Mouse (Mus musculus) kidney, adult 2 months (tissue): ENCODE measurements around the gene Kcnk6. TPM values are rescaled to one million over a fixed set of nuclear protein-coding genes. Genes with fewer than 3 reads are reported as not detected.

ENCODE experiments used
- DNase-seq: peaks from one replicate; pipeline ENCODE4 v3.0.0; 2021
- H3K27ac ChIP-seq: fragments of 200-500 bp; 2 replicates; pipeline ENCODE4 v1.5.1; 2012; ENCODE audit warnings: low read depth, low read length, control low read depth, inconsistent platforms; ENCODE audit not compliant: insufficient read depth
- H3K27me3 ChIP-seq: fragments of 200-500 bp; replicated peaks from 2 replicates; pipeline ENCODE4 v1.6.1; 2012; ENCODE audit warnings: mild to moderate bottlenecking, moderate library complexity, low read length, inconsistent platforms; ENCODE audit not compliant: control insufficient read depth, insufficient read depth
- H3K36me3 ChIP-seq: fragments of 200-500 bp; 2 replicates; pipeline ENCODE4 v1.6.1; 2012; ENCODE audit warnings: mild to moderate bottlenecking, moderate library complexity, low read length, inconsistent platforms; ENCODE audit not compliant: control insufficient read depth, insufficient read depth
- H3K4me1 ChIP-seq: fragments of 200-500 bp; 2 replicates; pipeline ENCODE4 v1.6.1; 2011; ENCODE audit warnings: low read length; ENCODE audit not compliant: control insufficient read depth, insufficient read depth
- H3K4me3 ChIP-seq: fragments of 200-500 bp; 2 replicates; pipeline ENCODE4 v1.5.1; 2011; ENCODE audit warnings: mild to moderate bottlenecking, low read depth, low read length, control low read depth; ENCODE audit not compliant: insufficient read depth
- CTCF ChIP-seq: fragments of 200-500 bp; conservative IDR thresholded peaks from 2 replicates; pipeline ENCODE4 v1.5.1; 2011; ENCODE audit warnings: low read depth, mild to moderate bottlenecking, control low read depth, low read length, moderate library complexity, mixed read lengths; ENCODE audit not compliant: insufficient read depth, insufficient read length
- POLR2A ChIP-seq: fragments of 200-500 bp; IDR thresholded peaks from one replicate; pipeline ENCODE4 v1.6.1; 2011; ENCODE audit warnings: low read depth, low read length, control low read depth
- WGBS: fragments of 180-500 bp; shearing (Covaris S2); methylation state at CpG from one replicate; pipeline ENCODE4 v1.1.7; 2018; 5-methylcytosine and 5-hydroxymethylcytosine counted together
- polyA plus RNA-seq: library from polyadenylated mRNA; depleted of rRNA; stranded (reverse); fragments of >200 nt; gene quantifications from 2 replicates; pipeline ENCODE4 v1.2.3, GENCODE M21; 2012; rRNA removed

Gene Kcnk6
- polyA plus RNA-seq, 1 experiment: 5.6 TPM

- peak overlapping the region; percentile 94 for H3K4me3 ChIP-seq
- TF ChIP-seq CTCF: no peak
- TF ChIP-seq POLR2A: no peak
- no peaks in the 10 kb centered on the region for H3K27me3 ChIP-seq
- H3K27ac ChIP-seq: no peak overlapping the region
- peaks cover 3% of the 10 kb centered on the region for H3K36me3 ChIP-seq
- DNase-seq: no peak
- WGBS: 19% methylated on average over 7 of the region's 7 CpGs
- H3K4me1 ChIP-seq: peaks cover 10% of the 10 kb centered on the region
Observed at GRCm38 (mm10) chr7:29179323-29179722, 53.0 kb downstream of the Kcnk6 start.

DNA sequence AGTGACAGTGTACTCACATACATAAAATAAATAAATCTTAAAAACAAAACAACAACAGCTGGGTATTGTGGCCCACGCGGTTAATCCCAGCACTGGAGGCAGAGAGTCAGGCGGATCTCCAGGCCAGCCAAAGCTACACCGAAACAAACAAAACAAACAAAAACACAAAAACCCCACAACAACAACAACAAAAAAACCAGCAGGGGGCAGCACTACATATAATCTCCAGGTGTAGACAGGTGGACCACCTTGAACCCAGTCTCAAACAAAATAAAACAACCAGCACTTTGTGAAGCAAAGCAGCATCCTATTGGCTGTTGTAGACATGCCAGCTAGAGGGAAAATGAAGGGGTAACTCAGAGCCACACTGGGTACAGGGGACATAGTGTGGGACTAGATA lies 54.2 kb downstream of the Kcnk6 start:
- Histone ChIP-seq H3K27ac (no peak overlapping the region), H3K4me1 (peaks cover 10% of the 10 kb centered on the region), H3K36me3 (peaks cover 4% of the 10 kb centered on the region), H3K27me3 (no peaks in the 10 kb centered on the region), H3K4me3 (no peak overlapping the region)
- TF ChIP-seq CTCF (no peak), POLR2A (no peak)
- no peak for DNase-seq
- WGBS: 80% methylated on average over 4 of the region's 4 CpGs

DNA sequence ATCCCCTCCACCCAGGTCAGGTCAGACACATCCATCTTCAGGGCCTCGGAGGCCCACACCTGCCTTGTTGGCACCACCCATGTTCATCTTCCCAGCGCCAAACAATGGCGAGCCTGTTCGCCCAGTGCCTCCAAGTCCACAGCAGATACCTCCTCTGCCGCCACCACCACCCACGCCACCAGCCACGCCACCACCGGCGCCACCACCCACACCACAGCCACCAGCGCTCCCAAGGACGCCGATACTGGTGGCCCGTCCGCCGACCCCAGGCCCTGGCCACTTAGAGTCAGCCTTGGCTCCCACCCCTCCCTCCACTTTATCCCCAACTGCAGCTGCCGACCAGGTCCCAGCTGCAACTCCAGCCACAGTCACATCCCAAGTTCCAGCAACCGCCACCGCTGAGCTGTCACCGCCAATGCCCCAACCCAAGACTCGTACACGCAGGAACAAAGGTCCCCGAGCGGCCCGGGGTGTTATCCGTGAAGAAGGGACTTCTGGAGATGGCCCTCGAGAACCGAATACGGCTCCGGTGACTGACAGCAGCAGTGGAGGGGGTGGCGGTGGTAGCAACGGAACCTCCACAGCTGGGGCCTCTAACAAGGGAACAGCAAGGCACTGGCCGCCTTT lies 59.8 kb downstream of the Kcnk6 start:
- 69% methylated on average over 32 of the region's 32 CpGs for WGBS
- no peak for TF ChIP-seq CTCF
- no peak for TF ChIP-seq POLR2A
- no peaks in the 10 kb centered on the region for H3K27me3 ChIP-seq
- peaks cover 10% of the 10 kb centered on the region for H3K4me1 ChIP-seq
- H3K36me3 ChIP-seq: peaks cover 4% of the 10 kb centered on the region
- DNase-seq: no peak
- no peak overlapping the region for H3K4me3 ChIP-seq
- no peak overlapping the region for H3K27ac ChIP-seq

Other genes with a start within 250 kb of the Kcnk6 start
- 0.01 and 3.0 TPM in 2 replicates for gene Ryr1, start 107.3 kb downstream of the Kcnk6 start, polyA plus RNA-seq
- gene Rasgrp4, start 97.7 kb downstream of the Kcnk6 start, polyA plus RNA-seq: 1.9 and 2.7 TPM in 2 replicates
- gene Fam98c, start 76.3 kb downstream of the Kcnk6 start, polyA plus RNA-seq: 31.4 and 35.8 TPM in 2 replicates
- gene Ggn, start 62.3 kb downstream of the Kcnk6 start, polyA plus RNA-seq: 0.38 and 0.94 TPM in 2 replicates
- gene Spred3, start 62.1 kb downstream of the Kcnk6 start, polyA plus RNA-seq: 1.8 and 2.6 TPM in 2 replicates
- 178 and 204 TPM in 2 replicates for gene Psmd8, start 51.8 kb downstream of the Kcnk6 start, polyA plus RNA-seq
- 0.86 and 1.1 TPM in 2 replicates for gene Catsperg1, start 18.5 kb downstream of the Kcnk6 start, polyA plus RNA-seq
- gene Yif1b, start 5.8 kb upstream of the Kcnk6 start, polyA plus RNA-seq: 179 and 207 TPM in 2 replicates
- 4.6 and 7.2 TPM in 2 replicates for gene 2200002D01Rik, start 16.0 kb upstream of the Kcnk6 start, polyA plus RNA-seq
- 421 and 474 TPM in 2 replicates for gene Spint2, start 49.4 kb upstream of the Kcnk6 start, polyA plus RNA-seq
- gene Ppp1r14a, start 56.8 kb upstream of the Kcnk6 start, polyA plus RNA-seq: 12.3 and 16.1 TPM in 2 replicates
- gene Dpf1, start 71.4 kb upstream of the Kcnk6 start, polyA plus RNA-seq: 0.07 and 0.11 TPM in 2 replicates